Mouse (Mus musculus) erythroblast, embryonic 14.5 days (primary cell): ENCODE results near the gene Tas2r140. TPM values are rescaled to one million over a fixed set of nuclear protein-coding genes. Genes with fewer than 3 reads are reported as not detected.

Experiments used
- H3K27me3 ChIP-seq: 2 replicates; pipeline ENCODE4 v1.6.1; 2012; ENCODE audit warnings: inconsistent platforms; ENCODE audit not compliant: control insufficient read depth
- H3K36me3 ChIP-seq: 2 replicates; pipeline ENCODE4 v1.6.1; 2012; ENCODE audit warnings: mild to moderate bottlenecking, inconsistent platforms; ENCODE audit not compliant: control insufficient read depth
- H3K4me1 ChIP-seq: 2 replicates; pipeline ENCODE4 v1.6.1; 2012; ENCODE audit warnings: inconsistent platforms; ENCODE audit not compliant: control insufficient read depth
- H3K4me3 ChIP-seq: replicated peaks from 2 replicates; pipeline ENCODE3; 2012; ENCODE audit warnings: moderate library complexity, mild to moderate bottlenecking, inconsistent platforms
- H3K9me3 ChIP-seq: 2 replicates; pipeline ENCODE4 v1.6.1; 2012; ENCODE audit warnings: low read length, inconsistent platforms, mixed read lengths; ENCODE audit not compliant: control insufficient read depth
- GATA1 ChIP-seq: IDR thresholded peaks from 2 replicates; pipeline ENCODE4 v1.6.1; 2012; ENCODE audit warnings: low read length, inconsistent platforms, mixed read lengths
- TAL1 ChIP-seq: IDR thresholded peaks from 3 replicates; pipeline ENCODE4 v1.6.1; 2012; ENCODE audit warnings: low read length, inconsistent platforms, mixed read lengths
- polyA plus RNA-seq: library from polyadenylated mRNA; stranded (reverse); fragments of >175 nt; gene quantifications from 2 replicates; pipeline ENCODE4 v1.2.3, GENCODE M21; 2012

Gene Tas2r140
- polyA plus RNA-seq, result not detected in 2 replicates

GRCm38 (mm10) chr6:133055716-133056115 is at the start of gene Tas2r140:
Gene Tas2r140 (minus strand): TSS chr6:133055816.
- no peaks in the 10 kb centered on the region for H3K36me3 ChIP-seq
- TF ChIP-seq GATA1 (no peak), TAL1 (no peak)
- no peak within 1 kb of the TSS for H3K4me3 ChIP-seq
- no peaks in the 10 kb centered on the region; the same call in 1 of the 2 replicates for H3K9me3 ChIP-seq
- no peaks in the 10 kb centered on the region for H3K4me1 ChIP-seq
- H3K27me3 ChIP-seq, result no peaks in the 10 kb centered on the region

DNA sequence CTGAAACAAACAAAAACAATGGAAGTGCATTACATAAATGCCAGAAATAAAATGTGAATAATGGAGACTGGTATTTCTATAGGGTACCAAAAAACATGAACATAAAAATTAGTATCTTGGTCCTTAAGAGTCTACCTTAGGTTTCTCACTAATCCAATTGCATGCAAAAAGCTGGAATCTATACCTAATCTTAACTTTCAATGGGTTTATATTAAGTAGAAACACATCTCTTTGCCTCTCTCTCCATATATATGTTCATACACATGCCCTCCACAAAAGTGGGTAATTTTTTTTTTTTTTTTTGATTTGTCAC is 48.9 kb upstream of the Tas2r140 start, which contains the start of gene Smim10l1:
TSS of gene Smim10l1 (plus strand) at position 301 of the 313 bp plus-strand sequence.
- H3K27me3 ChIP-seq, result no peaks in the 10 kb centered on the region
- no peaks in the 10 kb centered on the region for H3K36me3 ChIP-seq
- peak within 1 kb of the TSS; percentile 95 for H3K4me3 ChIP-seq
- H3K9me3 ChIP-seq, result no peaks in the 10 kb centered on the region
- TF ChIP-seq TAL1 (no peak), GATA1 (no peak)
- H3K4me1 ChIP-seq, result peaks cover 12% of the 10 kb centered on the region

GRCm38 (mm10) chr6:133102430-133102829 is 46.8 kb upstream of the Tas2r140 start:
- no peak overlapping the region for H3K4me3 ChIP-seq
- H3K27me3 ChIP-seq, result no peaks in the 10 kb centered on the region
- no peaks in the 10 kb centered on the region for H3K9me3 ChIP-seq
- TF ChIP-seq GATA1 (no peak), TAL1 (no peak)
- no peaks in the 10 kb centered on the region for H3K36me3 ChIP-seq
- H3K4me1 ChIP-seq, result peaks cover 12% of the 10 kb centered on the region

DNA sequence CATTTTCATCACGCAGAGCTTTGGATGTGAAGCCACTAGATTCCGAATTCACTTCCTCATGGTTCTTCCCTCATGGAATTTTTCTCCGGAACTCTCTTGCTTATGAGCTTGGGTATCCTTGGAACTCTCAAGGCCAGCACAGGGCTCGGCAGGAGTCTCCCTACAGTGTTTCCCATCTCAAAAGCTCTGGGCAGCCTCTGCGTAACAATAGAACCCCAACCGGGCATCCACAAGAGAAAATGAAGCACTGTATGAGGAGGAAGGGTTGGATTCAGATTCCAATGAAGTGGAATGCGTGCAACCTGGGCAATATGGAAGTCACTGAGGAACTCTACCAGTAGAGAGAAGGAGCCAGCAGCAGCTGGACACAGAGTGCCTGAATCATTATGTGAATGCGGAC is 36.6 kb upstream of the Tas2r140 start:
- no peaks in the 10 kb centered on the region for H3K36me3 ChIP-seq
- H3K4me3 ChIP-seq, result no peak overlapping the region
- no peaks in the 10 kb centered on the region for H3K4me1 ChIP-seq
- TF ChIP-seq GATA1 (no peak), TAL1 (no peak)
- H3K9me3 ChIP-seq, result peaks cover 5% of the 10 kb centered on the region; the same call in 1 of the 2 replicates
- no peaks in the 10 kb centered on the region for H3K27me3 ChIP-seq

- H3K36me3 ChIP-seq, result no peaks in the 10 kb centered on the region
- TF ChIP-seq GATA1, result no peak
- TF ChIP-seq TAL1, result no peak
Measured at GRCm38 (mm10) chr6:133037001-133037400, 18.6 kb downstream of the Tas2r140 start, which contains the start of gene Tas2r103. Gene Tas2r103 (minus strand): TSS chr6:133037101.

More at GRCm38 (mm10) chr6:133037001-133037400, 18.6 kb downstream of the Tas2r140 start, which contains the start of gene Tas2r103:
- Histone ChIP-seq H3K4me3 (no peak within 1 kb of the TSS), H3K27me3 (no peaks in the 10 kb centered on the region), H3K4me1 (no peaks in the 10 kb centered on the region), H3K9me3 (no peaks in the 10 kb centered on the region; the same call in 1 of the 2 replicates)

Other genes starting within 250 kb of the Tas2r140 start
- gene Tas2r123, start 208.7 kb downstream of the Tas2r140 start, polyA plus RNA-seq, result not detected in 2 replicates
- not detected in 2 replicates for gene Tas2r116, start 200.4 kb downstream of the Tas2r140 start, polyA plus RNA-seq
- gene Tas2r110, start 187.8 kb downstream of the Tas2r140 start, polyA plus RNA-seq, result not detected in 2 replicates
- not detected in 2 replicates for gene Tas2r113, start 162.8 kb downstream of the Tas2r140 start, polyA plus RNA-seq
- gene Tas2r125, start 146.2 kb downstream of the Tas2r140 start, polyA plus RNA-seq, result not detected in 2 replicates
- gene Tas2r129, start 104.7 kb downstream of the Tas2r140 start, polyA plus RNA-seq, result not detected in 2 replicates
- gene Tas2r131, start 97.9 kb downstream of the Tas2r140 start, polyA plus RNA-seq, result not detected in 2 replicates
- not detected in 2 replicates for gene Tas2r109, start 74.9 kb downstream of the Tas2r140 start, polyA plus RNA-seq
- not detected in 2 replicates for gene Tas2r103, start 18.7 kb downstream of the Tas2r140 start, polyA plus RNA-seq
- 0.34 and 0.82 TPM in 2 replicates for gene Smim10l1, start 49.1 kb upstream of the Tas2r140 start, polyA plus RNA-seq
- gene 5530400C23Rik, start 236.4 kb upstream of the Tas2r140 start, polyA plus RNA-seq, result not detected in 2 replicates